Mouse (Mus musculus) myocyte (in vitro differentiated cells): ENCODE data around the gene Ufsp2. TPM values are rescaled to one million over a fixed set of nuclear protein-coding genes. Genes with fewer than 3 reads are reported as not detected.

Source experiments
- H3K27me3 ChIP-seq: one replicate; pipeline ENCODE4 v1.6.1; 2011; ENCODE audit not compliant: control insufficient read depth, insufficient read depth, insufficient read length
- H3K36me3 ChIP-seq: one replicate; pipeline ENCODE4 v1.6.1; 2011; ENCODE audit not compliant: control insufficient read depth, insufficient read depth
- H3K4me2 ChIP-seq: one replicate; pipeline ENCODE4 v1.6.1; 2011; ENCODE audit warnings: low read depth, control low read depth
- H3K4me3 ChIP-seq: one replicate; pipeline ENCODE4 v1.5.1; 2011; ENCODE audit warnings: mild to moderate bottlenecking, control low read depth, moderate library complexity
- H3K79me2 ChIP-seq: one replicate; pipeline ENCODE4 v1.6.1; 2011; ENCODE audit not compliant: control insufficient read depth, insufficient read depth
- H3ac ChIP-seq: one replicate; pipeline ENCODE4 v1.6.1; 2011; ENCODE audit not compliant: control insufficient read depth, insufficient read length
- CEBPB ChIP-seq: IDR thresholded peaks from 2 replicates; pipeline ENCODE4 v1.6.1; 2011; ENCODE audit warnings: mild to moderate bottlenecking, moderate library complexity; ENCODE audit not compliant: poor library complexity, insufficient read depth, severe bottlenecking
- E2F4 ChIP-seq: IDR thresholded peaks from one replicate; pipeline ENCODE4 v1.6.1; 2011; ENCODE audit warnings: mild to moderate bottlenecking, control low read depth, moderate library complexity; ENCODE audit not compliant: insufficient read depth
- MAX ChIP-seq: IDR thresholded peaks from one replicate; pipeline ENCODE4 v1.6.1; 2011; ENCODE audit warnings: low read depth, mild to moderate bottlenecking, control low read depth
- MYOD1 ChIP-seq, 3 experiments: IDR thresholded peaks; one replicate each; pipeline ENCODE4 v1.6.1; 2011; ENCODE audit warnings: control low read depth in 2 of 3, low read depth in 2 of 3, mild to moderate bottlenecking in 2 of 3, moderate library complexity in 1 of 3; ENCODE audit not compliant: insufficient read length in 2 of 3, control insufficient read depth in 1 of 3
- MYOG ChIP-seq, 3 experiments: IDR thresholded peaks; one replicate each; pipeline ENCODE4 v1.6.1; 2011; ENCODE audit warnings: control low read depth in 2 of 3, low read depth in 2 of 3, mild to moderate bottlenecking in 2 of 3; ENCODE audit not compliant: insufficient read length in 2 of 3, control insufficient read depth in 1 of 3, insufficient read depth in 1 of 3
- POLR2A ChIP-seq: IDR thresholded peaks from one replicate; pipeline ENCODE4 v1.6.1; 2011; ENCODE audit warnings: low read depth, mild to moderate bottlenecking, control low read depth, moderate library complexity; ENCODE audit not compliant: insufficient read length
- POLR2AphosphoS2 ChIP-seq: IDR thresholded peaks from one replicate; pipeline ENCODE4 v1.6.1; 2011; ENCODE audit warnings: low read depth, control low read depth; ENCODE audit not compliant: insufficient read length
- REST ChIP-seq: IDR thresholded peaks from one replicate; pipeline ENCODE4 v1.6.1; 2011; ENCODE audit warnings: mild to moderate bottlenecking, control low read depth, moderate library complexity; ENCODE audit not compliant: insufficient read depth, insufficient read length
- SRF ChIP-seq: IDR thresholded peaks from one replicate; pipeline ENCODE4 v1.6.1; 2011; ENCODE audit warnings: low read depth; ENCODE audit not compliant: control insufficient read depth, insufficient read length
- TCF12 ChIP-seq: IDR thresholded peaks from one replicate; pipeline ENCODE4 v1.6.1; 2011; ENCODE audit warnings: mild to moderate bottlenecking, control low read depth; ENCODE audit not compliant: poor library complexity, insufficient read depth, severe bottlenecking
- TCF3 ChIP-seq: IDR thresholded peaks from one replicate; pipeline ENCODE4 v1.6.1; 2011; ENCODE audit warnings: low read depth, control low read depth; ENCODE audit not compliant: insufficient read length
- USF1 ChIP-seq: IDR thresholded peaks from one replicate; pipeline ENCODE4 v1.6.1; 2011; ENCODE audit warnings: low read depth, mild to moderate bottlenecking, control low read depth, moderate library complexity
- polyA plus RNA-seq: library from polyadenylated mRNA; unstranded; fragments of >200 nt; fragmentation: generic; extraction: Trizol; gene quantifications from one replicate; pipeline ENCODE4 v1.2.1, GENCODE M21; 2012; ENCODE audit warnings: missing spikeins

The Ufsp2 gene
- polyA plus RNA-seq, 1 experiment: 17.9 TPM

- Histone ChIP-seq H3ac (peak within 1 kb of the TSS; percentile 27), H3K27me3 (no peaks in the 10 kb centered on the region), H3K79me2 (no peaks in the 10 kb centered on the region), H3K36me3 (peaks cover 14% of the 10 kb centered on the region), H3K4me3 (peak within 1 kb of the TSS; percentile 33), H3K4me2 (peak within 1 kb of the TSS; percentile 91)
- TF ChIP-seq REST (no peak), TCF3 (no peak), POLR2AphosphoS2 (peak; percentile 34), CEBPB (no peak), MYOD1 (IDR thresholded peaks at IDR 0.05; ENCODE audit: control insufficient read depth in 1 of 3, insufficient read length in 2 of 3, low read depth in 2 of 3) (no peak)
Observed at GRCm38 (mm10) chr8:45999138-45999783, 23.9 kb downstream of the Ufsp2 start, which contains the start of gene Lrp2bp. TSS of gene Lrp2bp (plus strand) at chr8:45999303.

GRCm38 (mm10) chr8:45999784-46000705 lies 24.7 kb downstream of the Ufsp2 start:
- Histone ChIP-seq H3ac (peak overlapping the region; percentile 27), H3K4me2 (peak overlapping the region; percentile 91), H3K4me3 (peak overlapping the region; percentile 33), H3K27me3 (no peaks in the 10 kb centered on the region), H3K36me3 (peaks cover 14% of the 10 kb centered on the region), H3K79me2 (no peaks in the 10 kb centered on the region)
- TF ChIP-seq MYOG (IDR thresholded peaks at IDR 0.05; ENCODE audit: control insufficient read depth in 1 of 3, insufficient read depth in 1 of 3, insufficient read length in 2 of 3, low read depth in 2 of 3): peak in 1 of 3 experiments; percentile 24
- TF ChIP-seq POLR2AphosphoS2: peak; percentile 88
- no peak for TF ChIP-seq REST
- TF ChIP-seq MYOD1 (IDR thresholded peaks at IDR 0.05; ENCODE audit: control insufficient read depth in 1 of 3, insufficient read length in 2 of 3, low read depth in 2 of 3): peak in 1 of 3 experiments; percentile 11
- TF ChIP-seq POLR2A: peak; percentile 87

- Histone ChIP-seq H3K79me2 (no peaks in the 10 kb centered on the region), H3K27me3 (no peaks in the 10 kb centered on the region), H3ac (no peak within 1 kb of the TSS), H3K36me3 (no peaks in the 10 kb centered on the region), H3K4me2 (peak within 1 kb of the TSS; percentile 72), H3K4me3 (no peak within 1 kb of the TSS)
- TF ChIP-seq REST: no peak
- TF ChIP-seq MYOD1 (IDR thresholded peaks at IDR 0.05; ENCODE audit: control insufficient read depth in 1 of 3, insufficient read length in 2 of 3, low read depth in 2 of 3): no peak
- no peak for TF ChIP-seq MYOG (IDR thresholded peaks at IDR 0.05; ENCODE audit: control insufficient read depth in 1 of 3, insufficient read depth in 1 of 3, insufficient read length in 2 of 3, low read depth in 2 of 3)
- TF ChIP-seq CEBPB: no peak
- no peak for TF ChIP-seq POLR2A
- TF ChIP-seq SRF: no peak
- TF ChIP-seq TCF12: no peak
- TF ChIP-seq TCF3: no peak
- TF ChIP-seq MAX: no peak
- no peak for TF ChIP-seq USF1
- no peak for TF ChIP-seq POLR2AphosphoS2
- TF ChIP-seq E2F4: no peak
Observed at GRCm38 (mm10) chr8:46005596-46005995, 30.3 kb downstream of the Ufsp2 start, which contains the start of gene Ankrd37. TSS of gene Ankrd37 (minus strand) at chr8:46005707.

- TF ChIP-seq MYOG (IDR thresholded peaks at IDR 0.05; ENCODE audit: control insufficient read depth in 1 of 3, insufficient read depth in 1 of 3, insufficient read length in 2 of 3, low read depth in 2 of 3) (no peak), MYOD1 (IDR thresholded peaks at IDR 0.05; ENCODE audit: control insufficient read depth in 1 of 3, insufficient read length in 2 of 3, low read depth in 2 of 3) (no peak), REST (no peak), E2F4 (no peak), SRF (no peak), TCF12 (no peak), POLR2AphosphoS2 (no peak), TCF3 (no peak), POLR2A (no peak), MAX (no peak)
- Histone ChIP-seq H3K4me3 (no peak overlapping the region), H3K36me3 (no peaks in the 10 kb centered on the region), H3K27me3 (no peaks in the 10 kb centered on the region), H3ac (no peak overlapping the region), H3K4me2 (peak overlapping the region; percentile 24), H3K79me2 (no peaks in the 10 kb centered on the region)
Observed at GRCm38 (mm10) chr8:46007050-46007672, 31.8 kb downstream of the Ufsp2 start.
